Mouse (Mus musculus): ENCODE results near the gene Traf4.

- no peak for TF ChIP-seq CTCF (IDR thresholded peaks at IDR 0.05; ENCODE audit: low read depth)
- TF ChIP-seq EP300 (IDR thresholded peaks at IDR 0.05; ENCODE audit: low read depth): no peak
These were observed 31.5 kb downstream of the Traf4 start for GRCm38 (mm10) chr11:78133915-78134314.

All from liver, embryonic 14.5 days (tissue).